Mouse (Mus musculus) stomach, embryonic 14.5 days (tissue): ENCODE measurements around the gene Hnrnpf. TPM values are rescaled to one million over a fixed set of nuclear protein-coding genes. Genes with fewer than 3 reads are reported as not detected.
A peak's percentile ranks its signal among the peaks of the same experiment; 100 is the strongest.

Experiments
- ATAC-seq: fragments of 200-750 bp; cut with Nextera tagmentation; 2 replicates; pipeline ENCODE4 v1.8.0; 2017; ENCODE audit warnings: low read depth, moderate TSS enrichment; ENCODE audit not compliant: insufficient number of reproducible peaks, insufficient read depth, low FRiP score
- H3K27ac ChIP-seq: fragments of 300-500 bp; sonication (generic); 2 replicates; pipeline ENCODE4 v1.5.1; 2014; ENCODE audit warnings: mild to moderate bottlenecking, low read length, moderate library complexity, mixed read lengths
- H3K27me3 ChIP-seq: fragments of 300-500 bp; sonication (generic); 2 replicates; pipeline ENCODE4 v1.6.1; 2014; ENCODE audit warnings: low read length, control low read depth, mixed read lengths; ENCODE audit not compliant: control insufficient read depth, insufficient read depth
- H3K36me3 ChIP-seq: fragments of 300-500 bp; sonication (generic); 2 replicates; pipeline ENCODE4 v1.6.1; 2014; ENCODE audit warnings: mild to moderate bottlenecking, control low read depth, low read length, moderate library complexity, mixed read lengths; ENCODE audit not compliant: control insufficient read depth, insufficient read depth
- H3K4me1 ChIP-seq: fragments of 300-500 bp; sonication (generic); 2 replicates; pipeline ENCODE4 v1.6.1; 2014; ENCODE audit warnings: low read length, control low read depth, mixed read lengths; ENCODE audit not compliant: control insufficient read depth, insufficient read depth
- H3K4me2 ChIP-seq: fragments of 300-500 bp; sonication (generic); replicated peaks from 2 replicates; pipeline ENCODE4 v1.6.1; 2014; ENCODE audit warnings: low read depth, low read length, control low read depth
- H3K4me3 ChIP-seq: fragments of 300-500 bp; sonication (generic); 2 replicates; pipeline ENCODE4 v1.5.1; 2014; ENCODE audit warnings: low read depth, low read length, control low read depth
- H3K9ac ChIP-seq: fragments of 300-500 bp; sonication (generic); replicated peaks from 2 replicates; pipeline ENCODE4 v1.6.1; 2014; ENCODE audit warnings: low read depth, mild to moderate bottlenecking, control low read depth, low read length, moderate library complexity, mixed read lengths
- H3K9me3 ChIP-seq: fragments of 300-500 bp; sonication (generic); 2 replicates; pipeline ENCODE4 v1.6.1; 2016; ENCODE audit warnings: low read depth, low read length, control low read depth; ENCODE audit not compliant: control insufficient read depth
- WGBS: fragments of 180-500 bp; shearing (Covaris S2); extraction: QIAGEN DNeasy Blood & Tissue Kit; methylation state at CpG from one replicate; pipeline ENCODE4 v1.1.7; 2014; 5-methylcytosine and 5-hydroxymethylcytosine counted together
- polyA plus RNA-seq: library from polyadenylated mRNA; unstranded; fragments of >200 nt; fragmentation: Nextera tagmentation; extraction: Ambion mirVana; gene quantifications from 2 replicates; pipeline ENCODE4 v1.2.1, GENCODE M21; 2014

The Hnrnpf gene
- 685 and 701 TPM in 2 replicates for polyA plus RNA-seq

- Histone ChIP-seq H3K27ac (no peak within 1 kb of the TSS), H3K4me3 (no peak within 1 kb of the TSS), H3K27me3 (no peaks in the 10 kb centered on the region), H3K9ac (no peak within 1 kb of the TSS), H3K4me1 (0 out of 2 replicates have a peak, but pooled peaks cover 4% of the 10 kb centered on the region), H3K9me3 (no peaks in the 10 kb centered on the region), H3K36me3 (no peaks in the 10 kb centered on the region), H3K4me2 (no peak within 1 kb of the TSS)
- ATAC-seq = no peak
- WGBS = 80% methylated on average over 17 of the region's 17 CpGs
These were observed at the start of gene Hnrnpf for GRCm38 (mm10) chr6:117900126-117901080. Gene Hnrnpf, plus strand, starts transcription at chr6:117900324.

- H3K9me3 ChIP-seq = no peaks in the 10 kb centered on the region
These were observed 48.4 kb upstream of the Hnrnpf start for GRCm38 (mm10) chr6:117851747-117852146.

GRCm38 (mm10) chr6:117857990-117858389, 42.1 kb upstream of the Hnrnpf start:
- Histone ChIP-seq H3K4me2 (no peak overlapping the region), H3K9ac (no peak overlapping the region), H3K36me3 (no peaks in the 10 kb centered on the region), H3K4me1 (no peaks in the 10 kb centered on the region), H3K27me3 (no peaks in the 10 kb centered on the region), H3K4me3 (no peak overlapping the region), H3K9me3 (no peaks in the 10 kb centered on the region), H3K27ac (no peak overlapping the region)
- 65% methylated on average over 1 of the region's 1 CpGs for WGBS
- ATAC-seq = no peak

More at GRCm38 (mm10) chr6:117851747-117852146, 48.4 kb upstream of the Hnrnpf start:
- H3K27me3 ChIP-seq = no peaks in the 10 kb centered on the region
- WGBS = 64% methylated on average over 2 of the region's 2 CpGs
- no peak for ATAC-seq
- H3K36me3 ChIP-seq = peaks cover 15% of the 10 kb centered on the region
- H3K9ac ChIP-seq = no peak overlapping the region
- H3K4me1 ChIP-seq = no peaks in the 10 kb centered on the region
- no peak overlapping the region for H3K4me2 ChIP-seq
- no peak overlapping the region for H3K4me3 ChIP-seq
- no peak overlapping the region for H3K27ac ChIP-seq

GRCm38 (mm10) chr6:117861848-117862247, 38.3 kb upstream of the Hnrnpf start, which contains the start of gene Zfp239:
Gene Zfp239, plus strand, starts transcription at chr6:117862100.
- H3K9me3 ChIP-seq = no peaks in the 10 kb centered on the region
- no peaks in the 10 kb centered on the region for H3K4me1 ChIP-seq
- no peaks in the 10 kb centered on the region for H3K36me3 ChIP-seq
- H3K4me2 ChIP-seq = peak within 1 kb of the TSS; percentile 80
- no peak within 1 kb of the TSS for H3K27ac ChIP-seq
- peak within 1 kb of the TSS; percentile 56 for H3K9ac ChIP-seq
- H3K4me3 ChIP-seq = peak within 1 kb of the TSS; percentile 68
- no peak for ATAC-seq
- 58% methylated on average over 6 of the region's 6 CpGs for WGBS
- H3K27me3 ChIP-seq = no peaks in the 10 kb centered on the region

GRCm38 (mm10) chr6:117862465-117862864, 37.7 kb upstream of the Hnrnpf start:
- 82% methylated on average over 8 of the region's 8 CpGs for WGBS
- Histone ChIP-seq H3K36me3 (no peaks in the 10 kb centered on the region), H3K4me1 (no peaks in the 10 kb centered on the region), H3K27ac (no peak overlapping the region), H3K27me3 (no peaks in the 10 kb centered on the region), H3K4me2 (peak overlapping the region; percentile 80), H3K9ac (no peak overlapping the region), H3K4me3 (no peak overlapping the region), H3K9me3 (no peaks in the 10 kb centered on the region)
- no peak for ATAC-seq

GRCm38 (mm10) chr6:117862899-117863620, 37.1 kb upstream of the Hnrnpf start:
- Histone ChIP-seq H3K9me3 (no peaks in the 10 kb centered on the region), H3K9ac (peak overlapping the region; percentile 56), H3K27ac (no peak overlapping the region), H3K4me2 (peak overlapping the region; percentile 80), H3K4me3 (peak overlapping the region; percentile 68), H3K36me3 (no peaks in the 10 kb centered on the region), H3K4me1 (no peaks in the 10 kb centered on the region), H3K27me3 (no peaks in the 10 kb centered on the region)
- 3% methylated on average over 26 of the region's 26 CpGs for WGBS
- ATAC-seq = peak; percentile 82; the same call in 1 of the 2 replicates

- no peak overlapping the region for H3K9ac ChIP-seq
These were observed 36.4 kb upstream of the Hnrnpf start for GRCm38 (mm10) chr6:117863751-117864150.

GRCm38 (mm10) chr6:117868187-117868586, 31.9 kb upstream of the Hnrnpf start:
- H3K4me1 ChIP-seq = no peaks in the 10 kb centered on the region
- 94% methylated on average over 8 of the region's 8 CpGs for WGBS
- no peak overlapping the region for H3K27ac ChIP-seq
- H3K9ac ChIP-seq = no peak overlapping the region
- no peaks in the 10 kb centered on the region for H3K9me3 ChIP-seq
- no peak overlapping the region for H3K4me3 ChIP-seq
- H3K36me3 ChIP-seq = no peaks in the 10 kb centered on the region
- no peak overlapping the region for H3K4me2 ChIP-seq
- H3K27me3 ChIP-seq = no peaks in the 10 kb centered on the region
- no peak for ATAC-seq

More at GRCm38 (mm10) chr6:117863751-117864150, 36.4 kb upstream of the Hnrnpf start:
- no peak for ATAC-seq
- WGBS = 94% methylated on average over 8 of the region's 8 CpGs
- H3K27me3 ChIP-seq = no peaks in the 10 kb centered on the region
- peak overlapping the region; percentile 68; the same call in 1 of the 2 replicates for H3K4me3 ChIP-seq
- no peaks in the 10 kb centered on the region for H3K4me1 ChIP-seq
- no peak overlapping the region for H3K27ac ChIP-seq
- no peaks in the 10 kb centered on the region for H3K9me3 ChIP-seq
- H3K4me2 ChIP-seq = peak overlapping the region; percentile 80; the same call in 1 of the 2 replicates
- H3K36me3 ChIP-seq = no peaks in the 10 kb centered on the region
